Mouse (Mus musculus) lung, postnatal 36 days (tissue): ENCODE data around the gene Capn5.
A peak's percentile ranks its signal among the peaks of the same experiment; 100 is the strongest.
"Not testable (repeated sequence)": the region's sequence is repeated elsewhere in the genome, so short reads cannot be mapped to it uniquely, and the experiment has no call there.

Source experiments
- DNase-seq: peaks from one replicate; pipeline ENCODE4 v3.0.0; 2022; ENCODE audit warnings: mixed read lengths

Gene Capn5

DNA sequence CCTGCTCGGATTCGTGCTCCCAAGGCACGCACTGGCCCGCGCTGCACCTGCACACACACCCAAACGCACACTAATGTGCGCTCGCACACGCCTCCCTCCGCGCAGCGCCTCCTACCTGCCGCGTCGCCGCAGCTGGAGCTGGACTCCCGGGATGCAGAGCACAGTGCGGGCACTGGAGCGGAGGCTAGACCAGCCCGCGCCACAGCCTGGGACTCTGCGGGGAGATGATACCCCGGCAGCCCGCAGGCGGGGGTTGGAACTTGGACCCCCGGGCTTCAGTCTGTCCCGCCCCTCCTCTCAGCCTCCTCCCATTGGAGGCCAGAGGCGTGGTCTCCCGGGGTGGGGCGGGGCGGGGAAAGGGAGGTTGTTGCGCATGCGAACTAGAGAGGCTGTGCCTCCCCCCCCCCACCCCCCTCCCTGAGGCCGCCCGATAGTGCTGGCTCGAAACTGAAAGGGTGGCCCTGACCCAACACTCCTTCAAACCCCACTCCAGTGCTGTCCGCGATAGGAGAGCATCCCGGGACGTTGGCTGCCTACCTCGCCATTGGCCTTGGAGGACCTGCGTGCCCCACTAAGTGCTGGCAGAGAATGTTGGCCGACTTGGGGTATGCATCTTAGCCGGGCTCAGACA, at the start of gene Capn5:
Capn5 (minus strand) TSS at position 346 of the 631 bp plus-strand sequence.
- DNase-seq = peak; percentile 79

DNA sequence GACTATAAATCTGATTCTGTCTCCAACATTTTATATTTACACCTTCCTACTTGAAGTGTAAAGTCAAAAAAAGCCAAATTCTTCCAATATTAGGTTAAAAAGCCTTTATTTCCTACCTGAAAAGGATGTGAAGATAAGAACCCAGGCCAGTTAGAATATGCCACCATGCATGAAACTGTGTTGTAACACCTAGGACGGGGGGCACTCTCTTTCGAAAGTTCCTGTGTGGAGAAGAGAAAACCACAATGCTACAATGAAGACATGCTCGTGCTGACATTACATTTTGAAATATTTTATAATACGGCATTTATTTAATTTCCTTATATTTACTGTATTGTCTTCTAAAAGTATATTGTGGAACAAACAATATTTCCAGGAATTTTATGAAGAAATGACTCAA, 45.7 kb upstream of the Capn5 start:
- DNase-seq = no peak

DNA sequence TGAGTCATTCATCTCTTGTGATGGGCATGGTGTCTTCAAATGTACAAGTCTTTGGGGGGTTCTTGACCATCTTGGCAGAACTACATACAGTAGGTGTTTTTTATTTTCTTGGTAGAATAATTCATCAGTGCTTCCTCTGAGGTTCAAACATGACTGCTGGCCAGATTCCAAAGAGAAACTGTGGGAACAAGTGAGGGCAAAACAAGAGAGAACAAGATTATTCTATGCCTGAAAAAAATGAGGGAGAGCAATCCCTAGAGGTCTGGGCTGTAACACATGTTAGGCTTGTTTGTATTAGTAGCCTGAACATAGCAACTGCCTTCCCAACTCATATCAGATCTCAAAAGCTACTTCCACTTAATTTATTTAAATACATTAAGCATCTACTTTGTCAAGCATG, 38.6 kb upstream of the Capn5 start:
- no peak for DNase-seq

- DNase-seq = no peak
Measured at GRCm38 (mm10) chr7:98202946-98203345, 24.9 kb upstream of the Capn5 start.

- DNase-seq = no peak
Measured at GRCm38 (mm10) chr7:98201493-98202028, 23.5 kb upstream of the Capn5 start.

DNA sequence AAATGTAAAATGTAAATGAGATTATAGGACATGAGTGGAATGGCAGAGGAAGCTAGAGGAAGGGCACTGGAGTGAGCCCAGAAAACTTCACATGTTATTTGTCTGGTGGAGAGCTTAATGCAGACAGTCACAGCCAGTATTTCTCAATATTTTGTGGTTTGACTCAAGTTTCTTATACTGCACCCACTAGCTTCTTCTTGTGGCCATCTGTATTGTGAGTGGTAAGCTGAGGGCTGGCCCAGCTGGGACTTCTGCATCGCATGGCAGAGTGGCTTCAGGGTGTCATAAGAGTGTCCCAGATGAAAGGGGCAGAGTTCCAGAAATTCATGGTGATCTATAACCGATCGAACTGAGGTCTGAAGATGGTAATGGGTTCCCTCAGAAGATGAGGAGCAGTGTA, 22.3 kb upstream of the Capn5 start:
- no peak for DNase-seq

- no peak for DNase-seq
Measured at GRCm38 (mm10) chr7:98199381-98199780, 21.3 kb upstream of the Capn5 start, which contains the start of gene B3gnt6. Gene B3gnt6 (minus strand): TSS chr7:98199481.

- no peak for DNase-seq
Measured at GRCm38 (mm10) chr7:98195151-98195801, 17.2 kb upstream of the Capn5 start.

- DNase-seq = no peak
Measured at GRCm38 (mm10) chr7:98194026-98194792, 16.1 kb upstream of the Capn5 start.

- no peak for DNase-seq
Measured at GRCm38 (mm10) chr7:98193515-98194025, 15.5 kb upstream of the Capn5 start.

DNA sequence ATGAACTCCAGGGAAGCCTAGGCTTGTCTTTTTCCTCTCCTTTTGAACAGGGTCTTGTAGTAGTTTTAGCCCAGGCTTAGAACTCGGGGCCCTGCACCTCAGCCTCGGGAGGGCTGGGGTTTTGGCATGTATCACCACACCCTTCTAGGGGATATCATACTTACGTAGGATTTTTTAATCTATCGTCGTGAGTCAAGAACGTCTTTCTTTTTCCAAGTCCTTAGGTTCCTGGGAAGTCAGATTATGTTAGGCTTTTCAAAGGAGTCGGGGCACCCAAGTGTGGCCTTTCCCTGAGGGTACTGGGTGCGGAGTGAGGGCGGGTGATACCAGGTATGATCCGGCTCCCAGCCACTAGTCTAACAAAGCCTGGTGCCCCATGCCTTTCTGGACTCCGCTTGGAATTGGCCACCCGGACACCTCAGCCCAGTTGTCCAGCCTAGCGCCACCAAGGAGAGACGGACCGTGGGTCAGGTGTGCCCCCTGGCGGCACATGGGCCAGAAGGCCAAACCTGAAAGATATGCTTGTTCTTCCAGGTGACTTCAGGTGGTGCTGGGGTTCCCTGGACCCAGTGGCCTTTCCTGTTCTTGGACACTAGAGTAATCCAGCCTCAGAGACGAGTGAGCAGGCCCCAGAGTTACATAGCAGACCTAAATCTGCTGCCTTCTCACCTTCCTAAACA, 13.6 kb upstream of the Capn5 start:
- peak; percentile 72 for DNase-seq

- no peak for DNase-seq
Measured at GRCm38 (mm10) chr7:98190578-98190977, 12.5 kb upstream of the Capn5 start.

- DNase-seq = peak; percentile 68
Measured at GRCm38 (mm10) chr7:98189745-98190144, 11.7 kb upstream of the Capn5 start.

GRCm38 (mm10) chr7:98188680-98189079, 10.6 kb upstream of the Capn5 start:
- no peak for DNase-seq

DNA sequence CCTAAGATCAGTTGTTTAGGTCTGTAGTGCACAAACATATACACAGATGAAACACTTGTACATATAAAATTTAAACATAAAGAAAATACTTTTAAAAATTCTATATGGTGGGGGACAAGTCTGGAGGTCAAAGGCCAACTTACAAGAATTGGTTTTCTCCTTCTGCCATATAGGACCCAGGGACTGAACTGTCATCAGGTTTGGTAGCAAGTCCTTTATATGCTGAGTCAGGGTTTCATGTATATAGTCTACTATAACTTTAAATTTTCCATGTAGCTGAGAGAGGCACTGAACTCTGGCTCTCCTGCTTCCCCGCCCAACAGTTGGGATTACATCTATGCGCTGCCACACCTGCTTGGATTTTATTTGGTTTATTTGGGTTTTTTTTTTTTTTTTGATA, 10.2 kb upstream of the Capn5 start:
- no peak for DNase-seq

- not testable (repeated sequence) for DNase-seq
Measured at GRCm38 (mm10) chr7:98187332-98187731, 9.3 kb upstream of the Capn5 start.

DNA sequence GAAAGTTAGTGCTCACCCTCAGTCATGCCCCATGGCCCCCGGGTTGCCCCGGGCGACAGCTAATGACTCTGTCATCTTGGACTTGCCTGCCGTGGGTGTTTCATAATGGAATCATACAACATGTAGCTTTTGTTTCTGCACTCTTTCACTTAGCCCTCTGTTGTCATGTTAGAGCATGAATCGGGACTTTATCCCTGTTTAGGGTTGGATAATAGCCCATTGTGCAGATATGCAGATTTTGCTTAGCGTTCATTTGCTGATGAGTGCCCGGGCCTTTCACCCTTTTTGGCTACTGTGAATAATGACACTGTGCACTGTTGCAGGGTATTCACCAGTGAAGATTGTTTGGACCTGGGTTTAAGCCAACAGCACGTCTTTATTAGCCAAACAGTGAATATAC, 8.6 kb upstream of the Capn5 start:
- no peak for DNase-seq

DNA sequence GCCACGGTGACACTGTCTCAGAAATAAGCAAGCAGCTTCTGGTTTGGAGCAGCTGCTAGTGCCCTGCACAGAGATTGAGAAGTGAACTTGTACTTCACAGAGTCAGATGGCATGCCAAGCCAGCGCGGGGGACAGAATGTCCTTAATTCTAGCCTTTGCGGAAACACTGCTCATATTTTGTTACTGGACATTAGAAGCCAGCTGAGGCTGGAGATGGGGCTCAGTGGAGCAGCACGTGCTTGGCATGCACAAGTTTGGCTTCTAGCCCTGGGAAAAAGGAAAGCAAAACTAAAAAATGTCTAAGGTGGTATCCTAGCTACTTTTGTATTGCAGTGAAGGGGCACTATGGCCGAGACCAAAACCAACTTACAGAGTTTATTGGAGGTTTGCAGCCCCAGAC, 7.3 kb upstream of the Capn5 start:
- no peak for DNase-seq

DNA sequence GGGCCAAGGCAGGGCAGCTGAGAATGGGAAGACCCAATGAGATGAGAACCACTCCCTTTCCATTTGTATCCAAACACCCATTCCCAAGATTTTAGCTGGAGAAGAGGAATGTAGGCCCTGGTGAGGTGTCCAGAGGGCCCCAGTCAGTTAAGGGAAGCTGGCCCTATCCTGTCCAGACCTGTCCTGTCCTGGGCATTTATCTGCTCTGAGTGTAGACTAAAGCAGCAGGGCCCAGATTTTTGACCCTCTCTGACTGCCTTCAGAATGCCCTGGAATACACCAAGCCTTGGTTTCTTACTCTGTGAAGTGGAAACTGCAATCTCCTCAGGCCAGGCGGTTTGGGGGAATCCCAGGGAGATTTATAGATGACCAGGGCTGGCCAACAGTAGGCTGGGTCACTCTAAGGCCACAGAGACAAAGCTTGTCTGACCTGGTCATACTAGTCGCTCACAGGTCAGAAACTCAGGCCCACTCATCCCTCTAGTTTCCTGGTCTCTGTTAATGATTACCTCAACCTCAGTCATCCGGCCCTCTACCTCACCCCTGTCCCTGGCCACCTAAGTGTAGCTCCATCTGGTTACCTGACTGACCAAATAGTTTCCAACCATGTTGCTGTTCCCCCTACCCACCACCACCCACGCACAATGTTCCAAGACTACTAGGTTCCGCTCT, 622 bp upstream of the Capn5 start:
- DNase-seq = no peak

- DNase-seq = no peak
Measured at GRCm38 (mm10) chr7:98177566-98177928, 527 bp downstream of the Capn5 start.

GRCm38 (mm10) chr7:98177071-98177485, 996 bp downstream of the Capn5 start:
- no peak for DNase-seq
